Mouse (Mus musculus): ENCODE measurements around the gene Socs3. TPM values are rescaled to one million over a fixed set of nuclear protein-coding genes. Genes with fewer than 3 reads are reported as not detected.

The Socs3 gene
- total RNA-seq (2021), result 1 to 10 TPM; 2.8 to 5.0 TPM

DNA sequence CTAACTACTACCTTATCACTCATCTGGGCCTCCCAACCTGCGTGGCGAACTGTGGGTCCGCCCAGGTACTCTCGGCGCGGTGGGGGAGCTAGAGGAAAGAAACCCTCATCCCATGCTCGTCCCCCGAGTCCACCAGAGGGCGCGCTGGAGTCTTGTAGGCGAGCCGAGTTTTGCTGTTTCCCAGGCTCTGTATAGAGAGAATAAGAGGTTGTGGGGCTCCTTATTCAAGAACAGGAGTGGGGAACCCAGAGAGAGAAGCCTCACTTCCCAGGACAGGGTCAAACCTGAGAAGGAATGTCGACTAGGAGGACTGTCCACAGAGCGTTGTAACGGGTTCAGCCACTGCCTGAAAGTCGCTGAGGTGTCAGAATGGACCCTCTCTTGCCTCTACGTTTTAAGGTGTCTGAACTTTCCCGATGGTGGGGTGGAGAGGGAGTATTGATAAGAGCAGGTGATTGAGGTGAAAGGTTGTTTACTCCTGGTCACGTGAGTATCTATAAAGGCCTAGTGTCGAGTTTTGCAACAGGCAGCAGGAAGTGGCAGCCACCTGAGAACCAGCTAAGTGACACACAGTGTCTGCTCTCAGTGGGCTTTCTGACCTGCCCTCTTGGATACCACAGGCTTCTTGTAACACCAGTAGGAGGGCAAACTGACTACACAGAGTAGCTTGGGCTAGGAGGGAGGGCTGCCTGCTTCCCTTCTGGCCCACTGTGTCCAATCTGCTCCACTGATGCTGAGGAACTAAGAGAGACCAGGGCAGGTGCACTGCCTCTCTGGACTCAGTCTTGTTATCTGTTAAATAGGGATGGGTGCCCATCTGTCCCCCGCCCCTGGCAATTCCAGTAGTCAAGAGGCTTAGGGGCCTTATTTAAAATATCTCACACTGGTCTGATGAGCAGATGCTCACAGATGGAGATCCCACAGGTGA is at the start of gene Socs3:
Socs3 (minus strand) TSS at position 103 of the 928 bp plus-strand sequence.
- intact Hi-C loops (cut with DNase I), result loop anchor here (1.0 to 5.0 kb wide), 5 partner anchors 37 to 127 kb away; no protein-coding TSS in a partner anchor
- peak; percentile 89 to 92 for DNase-seq (ENCODE audit: low spot score in 2 of 2)

DNA sequence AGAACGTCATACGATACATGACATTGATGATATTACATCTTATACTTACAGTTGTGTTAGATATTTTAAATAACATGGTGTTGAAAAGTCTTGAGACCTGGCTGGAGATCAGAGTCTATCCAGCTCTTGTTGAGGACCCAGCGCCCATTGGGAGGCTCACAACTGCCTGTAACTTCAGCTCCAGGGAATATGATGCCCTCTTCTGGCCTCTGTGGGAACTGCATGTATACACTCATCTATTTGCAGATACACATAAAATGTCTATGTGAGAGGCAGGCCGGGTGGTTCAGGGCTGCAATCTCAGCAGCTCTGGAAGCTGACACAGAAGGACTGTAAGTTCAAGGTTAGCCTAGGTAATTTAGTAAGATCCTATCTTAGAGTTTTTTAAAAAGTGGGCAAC is 48.5 kb upstream of the Socs3 start:
- intact Hi-C loops (cut with DNase I), result no loop called here
- DNase-seq (ENCODE audit: low spot score in 2 of 2), result no peak

DNA sequence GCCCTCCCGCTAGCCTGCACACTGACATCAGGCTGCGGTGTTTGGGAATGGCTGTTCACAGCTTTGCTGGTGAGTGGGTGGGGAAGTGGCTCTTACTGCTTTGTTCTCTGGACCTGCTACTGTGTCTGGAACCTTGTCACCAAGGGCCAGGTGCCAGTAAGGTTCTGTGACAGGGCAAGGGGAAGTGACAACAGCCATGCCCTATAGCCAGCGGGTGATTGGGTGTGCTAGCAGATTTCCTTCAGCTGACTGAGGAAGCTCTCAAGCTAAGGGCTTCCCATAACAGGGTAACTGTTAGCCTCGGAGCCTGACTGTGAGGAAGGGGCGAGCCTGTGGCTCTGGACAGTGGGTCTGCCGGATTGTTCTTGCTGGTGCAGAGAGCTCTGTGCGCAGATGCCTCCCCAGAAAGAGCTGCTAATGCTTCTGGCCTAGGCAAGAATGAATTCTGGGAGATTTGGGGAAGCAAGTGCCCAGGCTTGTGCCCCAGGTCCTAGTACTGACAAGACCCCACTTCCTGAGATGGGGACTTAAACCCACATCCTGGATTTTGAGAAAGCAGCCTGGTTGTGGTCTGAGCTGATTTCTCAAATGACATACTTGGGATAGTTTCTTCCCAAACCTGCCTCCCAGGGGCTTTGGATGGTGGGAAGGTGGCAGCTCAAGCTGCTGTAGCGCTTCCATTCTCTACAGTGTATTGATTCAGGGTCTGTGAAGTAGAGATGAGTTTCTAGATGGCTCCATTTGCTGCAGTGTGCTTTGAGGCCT is 45.7 kb upstream of the Socs3 start:
- no peak for DNase-seq (ENCODE audit: low spot score in 2 of 2)
- intact Hi-C loops (cut with DNase I), result no loop called here

DNA sequence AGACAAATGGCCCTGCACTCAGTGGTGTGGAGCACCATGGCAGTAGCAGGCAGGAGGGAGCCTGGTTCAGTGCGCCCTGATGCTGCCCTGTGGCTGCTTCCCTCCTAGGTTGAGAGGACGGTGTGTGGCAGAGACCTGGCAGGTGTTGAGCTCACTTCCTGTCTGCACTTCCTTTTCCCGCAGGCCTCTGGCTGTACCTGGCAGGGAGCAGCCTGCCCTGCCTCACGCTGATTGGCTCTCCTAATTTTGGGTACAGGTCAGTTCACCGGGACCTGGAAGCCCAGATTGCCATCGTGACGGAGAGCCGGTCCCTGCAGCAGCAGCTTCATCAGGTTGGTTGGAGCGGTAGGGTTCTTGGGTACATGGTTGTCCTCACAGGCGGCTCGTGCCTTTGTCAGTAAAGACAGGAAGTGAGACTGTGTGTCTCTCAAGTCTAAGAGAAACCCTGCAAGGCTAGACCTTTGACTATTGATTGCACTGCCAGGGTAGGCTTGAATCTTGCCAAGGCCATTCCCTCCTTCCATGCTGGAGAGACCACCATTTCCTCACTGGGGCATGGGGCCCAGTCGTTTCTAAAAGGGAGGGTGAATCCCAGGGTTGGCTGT is 44.6 kb upstream of the Socs3 start:
- no peak for DNase-seq (ENCODE audit: low spot score in 2 of 2)
- intact Hi-C loops (cut with DNase I), result no loop called here

DNA sequence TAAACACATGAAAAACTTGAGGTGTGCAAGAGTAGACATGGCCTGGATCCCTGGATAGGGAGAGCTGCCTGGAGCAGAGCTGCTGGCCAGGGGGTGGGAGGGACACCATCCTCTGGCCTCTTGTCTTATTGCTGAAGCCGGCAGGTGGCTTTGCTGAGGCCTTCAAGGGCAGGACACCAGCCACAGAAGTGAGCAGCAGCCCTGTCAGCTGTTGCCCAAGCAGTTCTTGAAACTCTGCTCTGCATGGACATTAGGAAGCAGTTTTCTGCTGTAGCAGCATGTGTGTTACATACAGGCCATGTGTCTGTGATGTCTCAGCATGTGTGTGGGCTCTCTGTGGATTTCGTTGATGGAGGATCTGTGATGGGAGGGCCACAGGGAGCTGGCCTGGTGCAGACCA is 43.5 kb upstream of the Socs3 start:
- intact Hi-C loops (cut with DNase I), result no loop called here
- no peak for DNase-seq (ENCODE audit: low spot score in 2 of 2)

DNA sequence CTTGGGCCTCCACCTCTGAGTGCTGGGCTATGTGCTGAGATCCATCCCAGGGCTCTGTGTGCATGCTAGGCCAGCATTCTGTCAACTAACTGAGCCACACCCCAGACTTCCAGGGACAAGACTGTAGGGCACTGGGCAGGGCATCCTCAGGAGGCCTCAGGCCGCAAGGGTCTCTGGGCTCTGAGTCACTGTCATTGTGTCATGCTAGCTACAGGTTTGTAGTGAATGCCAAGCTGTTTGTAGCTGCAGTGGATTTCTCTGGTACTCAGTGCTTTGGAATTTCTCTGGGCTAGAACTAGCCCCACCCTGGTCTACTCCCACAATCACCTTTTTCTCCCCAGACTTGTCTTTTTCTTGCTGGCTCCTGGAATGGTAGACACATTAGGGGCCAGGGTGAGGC is 42.7 kb upstream of the Socs3 start:
- intact Hi-C loops (cut with DNase I), result no loop called here
- DNase-seq (ENCODE audit: low spot score in 2 of 2), result no peak

DNA sequence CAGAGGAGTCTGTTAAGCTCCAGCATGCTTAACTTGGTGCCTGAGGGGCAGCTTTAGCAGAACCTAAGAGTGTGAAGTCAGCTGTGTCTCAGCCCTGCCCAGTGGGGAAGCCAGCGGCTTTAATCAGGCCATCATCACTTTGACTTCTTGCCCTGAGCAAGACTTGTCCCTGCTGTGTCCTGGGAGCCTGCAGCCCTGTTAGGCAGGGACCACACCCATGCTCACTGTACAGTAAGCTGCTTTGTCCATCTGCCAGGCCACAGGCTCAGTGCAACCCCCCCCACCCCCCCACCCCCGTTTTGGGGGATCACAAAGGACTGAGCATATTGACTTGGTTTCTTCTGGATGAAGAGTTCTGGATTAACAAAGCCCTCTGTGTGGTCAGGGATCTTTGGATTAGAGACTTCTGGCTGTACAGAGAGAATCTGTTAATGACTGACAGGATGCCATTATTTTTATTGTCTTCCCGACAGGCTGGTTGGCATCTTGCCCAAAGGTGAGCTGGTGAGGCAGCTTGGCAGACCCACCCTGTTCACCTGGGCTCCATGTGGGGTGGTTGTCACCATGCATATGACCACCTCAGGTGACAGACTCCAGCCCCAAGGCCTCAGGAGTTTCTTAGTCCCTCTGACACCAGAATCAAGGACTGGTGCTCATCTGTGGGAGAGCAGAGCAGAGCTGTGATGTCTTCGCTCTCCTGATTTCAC is 40.2 kb upstream of the Socs3 start:
- intact Hi-C loops (cut with DNase I), result no loop called here
- DNase-seq (ENCODE audit: low spot score in 2 of 2), result no peak

DNA sequence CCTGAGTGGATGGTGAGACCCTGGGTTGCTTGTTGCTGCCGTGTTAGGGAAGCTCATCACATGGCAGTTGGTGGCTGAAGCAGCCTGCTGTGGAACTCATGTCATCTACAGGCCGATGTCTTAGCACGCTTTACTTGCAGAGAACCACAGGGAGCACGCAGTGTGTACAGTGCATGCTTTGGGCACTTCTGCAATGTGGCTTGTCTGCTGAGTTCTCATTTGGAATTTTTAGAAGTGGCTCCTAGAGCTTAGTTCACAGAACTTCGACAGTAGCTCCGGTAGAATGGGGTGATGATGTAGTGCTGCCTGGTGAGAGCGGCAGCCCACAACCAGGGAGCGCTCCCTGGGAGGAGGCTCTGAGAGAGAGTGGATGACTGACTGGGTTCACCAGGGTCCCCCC is 39.0 kb upstream of the Socs3 start:
- DNase-seq (ENCODE audit: low spot score in 2 of 2), result no peak
- intact Hi-C loops (cut with DNase I), result no loop called here

DNA sequence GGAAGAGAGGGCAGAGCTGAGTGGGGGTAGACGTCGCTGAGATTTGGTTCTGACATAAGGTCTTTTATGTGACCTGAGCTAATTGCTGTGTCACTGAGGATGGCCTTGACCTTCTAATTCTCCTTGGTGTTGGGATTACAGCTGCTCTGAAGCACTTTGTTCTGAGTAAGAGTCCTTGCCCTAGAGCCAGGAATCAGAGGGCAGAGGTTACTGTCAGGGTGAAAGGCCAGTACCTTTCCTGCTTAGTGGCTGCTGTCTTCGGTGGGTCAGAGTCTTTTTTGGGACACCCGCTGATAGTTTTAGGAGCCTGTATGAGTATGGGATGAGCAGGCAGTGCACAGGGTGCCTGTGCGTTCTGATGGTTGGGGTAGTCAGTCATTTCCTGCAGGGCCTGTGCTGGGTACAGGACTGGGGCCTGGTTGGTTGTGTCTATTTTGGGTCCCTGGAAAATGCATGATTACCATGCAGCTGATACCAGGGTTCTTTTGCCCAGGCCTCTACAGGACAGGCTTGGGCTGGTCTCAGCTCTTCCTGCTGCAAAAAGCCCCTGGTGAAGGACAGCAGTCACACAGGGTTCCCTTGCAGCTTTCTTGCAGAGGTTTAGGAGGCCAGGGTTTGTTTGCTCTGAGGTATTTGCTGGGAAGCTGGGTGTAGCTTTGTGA is 38.4 kb upstream of the Socs3 start:
- intact Hi-C loops (cut with DNase I), result no loop called here
- no peak for DNase-seq (ENCODE audit: low spot score in 2 of 2)

DNA sequence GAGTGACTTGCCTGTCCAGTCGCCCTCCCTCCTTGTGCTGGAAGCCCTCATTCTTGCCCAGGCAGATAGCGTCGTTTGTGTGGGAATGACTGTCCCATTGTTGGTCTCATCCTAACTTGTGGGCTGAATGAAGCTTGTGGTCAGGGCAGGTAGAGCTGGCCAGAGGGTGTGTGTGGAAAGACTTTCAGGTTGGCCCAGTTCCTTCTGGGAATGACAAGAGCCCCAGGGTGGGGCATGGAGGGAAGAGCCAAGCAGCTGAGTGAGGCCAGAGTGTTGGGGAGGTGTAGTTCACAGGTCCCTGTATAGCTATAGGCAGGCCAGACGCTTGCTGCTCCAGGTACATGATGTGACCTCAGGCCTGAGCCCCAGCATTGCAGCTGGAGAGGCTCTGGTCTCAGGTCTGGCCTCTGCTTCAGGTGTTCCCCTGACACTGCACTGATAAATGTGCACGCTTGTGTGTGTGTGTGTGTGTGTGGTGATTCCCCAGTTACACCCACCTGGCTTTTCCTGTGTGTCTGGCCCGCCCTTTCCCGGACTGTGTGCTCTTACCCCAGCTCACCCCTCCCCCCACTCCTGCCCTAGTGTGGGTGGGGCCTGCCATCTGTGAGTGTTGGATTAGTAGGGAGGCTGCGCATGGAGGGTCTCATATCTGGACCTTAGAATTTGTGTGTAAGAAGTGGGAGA is 37.8 kb upstream of the Socs3 start:
- intact Hi-C loops (cut with DNase I), result no loop called here
- DNase-seq (ENCODE audit: low spot score in 2 of 2), result no peak

DNA sequence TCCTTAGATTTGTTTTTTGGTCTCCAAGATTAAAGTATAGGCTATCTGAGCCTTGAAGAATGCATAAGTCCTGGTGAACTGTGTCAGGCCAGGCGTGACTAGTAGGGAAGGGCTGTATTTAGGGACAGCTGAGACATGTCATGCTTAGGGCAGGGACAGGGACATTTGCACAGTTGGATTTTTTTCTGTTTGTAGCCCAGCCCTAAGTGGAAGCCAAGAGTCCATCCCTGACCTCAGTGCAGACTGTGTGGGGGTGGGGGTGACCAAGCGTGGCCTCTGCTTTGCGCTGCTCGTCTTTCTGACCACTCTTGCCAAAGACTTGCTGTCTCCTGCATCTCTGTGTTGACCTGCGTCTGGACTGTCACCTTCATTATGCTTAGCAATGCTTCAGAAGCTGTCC is 34.4 kb upstream of the Socs3 start:
- intact Hi-C loops (cut with DNase I), result no loop called here
- DNase-seq (ENCODE audit: low spot score in 2 of 2), result no peak

DNA sequence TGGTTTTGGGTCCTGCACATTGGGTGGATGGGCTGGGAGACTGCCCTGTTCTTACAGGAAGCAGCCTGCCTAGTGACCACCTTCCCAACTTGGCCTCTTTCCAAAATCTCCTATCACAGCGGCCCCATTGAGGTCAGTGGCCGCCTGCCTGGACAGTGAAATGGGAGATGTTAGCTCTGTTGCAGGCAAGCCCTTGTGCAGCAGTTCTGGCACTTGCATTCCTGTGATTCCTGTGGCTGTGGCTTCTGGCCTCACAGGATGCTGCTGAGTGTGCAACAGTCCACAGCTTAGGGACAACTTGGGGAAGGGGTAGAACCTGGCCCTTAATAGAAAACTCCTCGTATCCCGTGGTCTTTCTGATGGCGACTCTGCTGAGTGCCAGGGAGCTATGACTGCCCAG is 33.9 kb upstream of the Socs3 start:
- DNase-seq (ENCODE audit: low spot score in 2 of 2), result no peak
- intact Hi-C loops (cut with DNase I), result no loop called here

DNA sequence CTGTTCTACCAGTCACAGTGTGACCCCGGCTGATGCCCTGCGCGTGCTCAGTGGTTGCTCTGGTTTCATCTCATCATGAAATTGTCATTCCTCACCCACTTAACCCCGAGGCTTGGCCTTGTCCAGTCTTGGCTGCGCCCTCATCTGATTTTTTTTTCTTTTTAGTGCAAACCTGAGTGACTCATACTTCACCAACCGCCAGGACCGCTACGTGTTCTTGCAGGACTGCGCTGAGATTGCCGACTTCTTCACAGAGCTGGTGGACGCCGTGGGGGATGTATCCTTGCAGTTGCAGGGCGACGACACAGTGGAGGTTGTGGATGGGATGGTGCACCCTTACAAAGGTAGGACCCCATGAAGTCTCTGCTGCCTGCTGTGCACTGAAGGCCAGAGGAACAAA is 33.3 kb upstream of the Socs3 start:
- no peak for DNase-seq (ENCODE audit: low spot score in 2 of 2)
- intact Hi-C loops (cut with DNase I), result no loop called here

DNA sequence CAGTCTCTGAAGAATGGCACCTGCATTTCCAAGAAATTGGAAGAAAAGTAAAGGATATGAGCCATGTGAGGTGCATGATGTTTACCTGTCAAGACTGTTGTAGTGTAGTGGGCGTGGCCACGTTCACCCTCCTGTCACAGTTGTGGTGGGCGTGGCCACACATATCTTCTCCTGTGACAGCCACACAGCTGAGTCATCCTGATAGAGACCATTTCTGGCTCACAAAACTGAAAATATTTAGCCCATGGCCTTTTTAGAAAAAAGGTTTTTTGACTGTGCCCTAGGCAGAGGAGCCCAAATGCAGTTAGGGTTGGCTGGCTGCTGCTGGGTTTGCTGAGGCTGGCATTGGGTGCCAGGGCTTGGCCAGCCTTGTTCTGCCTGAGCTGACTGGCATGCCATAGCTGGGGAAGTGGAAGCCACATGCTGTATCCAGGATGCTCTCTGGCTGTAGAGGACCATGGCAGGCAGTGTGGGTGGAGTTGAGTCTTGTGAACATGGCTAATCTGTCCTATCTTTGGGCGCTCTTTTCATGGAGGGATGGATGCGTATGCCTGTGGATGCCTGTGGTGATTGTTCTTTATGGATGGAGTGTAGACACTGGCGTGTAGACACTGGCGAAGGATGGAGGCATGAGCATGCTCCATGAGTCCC is 30.8 kb upstream of the Socs3 start:
- no peak for DNase-seq (ENCODE audit: low spot score in 2 of 2)
- intact Hi-C loops (cut with DNase I), result no loop called here

DNA sequence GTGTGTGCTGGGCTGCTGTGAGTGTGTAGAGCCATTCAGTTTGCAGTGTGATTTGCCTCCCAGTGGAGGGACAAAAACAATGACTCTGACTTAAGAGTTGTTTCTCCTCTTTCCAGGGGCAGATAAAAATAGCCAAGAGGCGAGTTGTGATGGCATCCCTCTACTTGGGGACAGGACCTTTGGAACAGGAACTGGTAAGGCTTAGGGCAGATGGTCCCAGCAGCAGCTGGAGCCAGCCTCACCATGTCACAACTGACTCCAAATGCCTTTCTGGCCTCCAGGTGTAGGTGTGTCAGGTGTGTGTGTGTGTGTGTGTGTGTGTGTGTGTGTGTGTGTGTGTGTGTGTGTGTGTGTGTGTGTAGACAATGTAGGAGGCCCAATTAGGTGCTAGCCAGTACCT is 30.2 kb upstream of the Socs3 start:
- no peak for DNase-seq (ENCODE audit: low spot score in 2 of 2)
- intact Hi-C loops (cut with DNase I), result no loop called here

DNA sequence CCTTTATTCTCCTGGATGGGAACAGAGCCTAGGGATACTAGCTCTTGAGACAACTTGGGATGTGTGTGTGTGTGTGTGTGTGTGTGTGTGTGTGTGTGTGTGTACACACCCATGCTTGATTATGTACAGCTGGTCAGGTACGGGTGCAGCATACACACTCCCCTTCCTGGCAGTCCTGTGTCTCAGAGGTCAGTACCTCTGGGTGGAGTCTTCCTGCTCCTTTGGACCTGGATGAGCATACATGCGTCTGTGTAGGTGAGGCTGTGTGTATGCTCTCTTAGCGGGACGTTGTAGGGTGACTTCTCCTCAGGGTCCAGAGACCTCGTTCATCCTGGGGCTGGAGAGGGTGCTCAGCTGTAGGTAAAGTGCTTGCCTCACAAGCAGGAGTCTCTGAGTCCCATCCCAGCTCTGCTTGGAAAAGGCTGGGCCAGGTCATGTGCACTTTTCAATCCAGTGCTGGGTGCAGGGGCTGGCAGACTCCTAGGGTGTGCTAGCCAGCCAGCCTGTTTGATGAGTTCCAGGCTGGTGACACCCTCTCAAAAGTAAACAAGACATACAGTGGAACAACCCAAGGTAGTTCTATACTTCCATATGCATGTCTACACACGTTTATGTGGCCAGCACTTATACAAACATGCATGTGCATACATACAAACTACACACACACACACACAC is 29.6 kb upstream of the Socs3 start:
- DNase-seq (ENCODE audit: low spot score in 2 of 2), result no peak
- intact Hi-C loops (cut with DNase I), result no loop called here

DNA sequence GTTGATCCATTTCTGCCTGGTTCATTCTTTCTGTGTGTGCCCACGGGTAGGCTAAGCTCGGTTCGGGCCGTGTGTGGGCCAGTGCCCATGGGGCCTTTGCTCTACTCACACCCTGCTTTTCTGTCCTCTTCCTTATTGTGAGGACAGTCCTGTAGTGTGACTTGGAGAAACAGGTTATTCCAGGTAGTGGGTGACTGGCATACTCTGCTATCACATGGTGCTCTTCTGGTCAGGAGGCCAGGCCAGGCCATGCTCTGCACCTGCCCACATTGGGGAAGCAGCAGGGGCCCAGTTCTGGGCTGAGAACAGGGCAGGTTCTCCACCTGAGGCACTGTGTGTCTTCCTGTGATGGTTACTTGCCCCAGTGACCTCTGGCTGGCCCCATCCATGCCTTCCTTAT is 28.5 kb upstream of the Socs3 start:
- intact Hi-C loops (cut with DNase I), result no loop called here
- DNase-seq (ENCODE audit: low spot score in 2 of 2), result no peak

DNA sequence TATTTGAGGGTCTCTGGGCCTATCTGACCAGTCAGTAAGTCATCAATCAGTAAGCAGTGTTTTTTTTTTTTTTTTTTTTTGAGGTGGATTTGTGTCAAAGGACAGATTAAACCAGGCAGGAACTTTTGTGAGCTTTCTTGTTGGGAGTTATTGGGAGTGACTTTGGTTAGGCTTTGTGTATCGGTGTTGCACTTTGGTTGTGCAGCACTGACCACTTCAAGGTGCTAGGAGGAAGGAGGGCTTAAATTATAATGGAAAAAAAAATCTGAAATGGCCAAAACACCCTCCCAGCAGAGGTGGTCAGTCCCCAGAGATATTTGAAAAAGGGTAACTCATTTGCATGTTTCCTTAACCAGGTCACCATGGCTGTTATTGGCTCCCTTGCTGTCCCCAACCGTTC is 27.2 kb upstream of the Socs3 start:
- intact Hi-C loops (cut with DNase I), result no loop called here
- no peak for DNase-seq (ENCODE audit: low spot score in 2 of 2)
